Mouse (Mus musculus): Measurements from ENCODE around the gene Skint10.

Gene Skint10

DNA sequence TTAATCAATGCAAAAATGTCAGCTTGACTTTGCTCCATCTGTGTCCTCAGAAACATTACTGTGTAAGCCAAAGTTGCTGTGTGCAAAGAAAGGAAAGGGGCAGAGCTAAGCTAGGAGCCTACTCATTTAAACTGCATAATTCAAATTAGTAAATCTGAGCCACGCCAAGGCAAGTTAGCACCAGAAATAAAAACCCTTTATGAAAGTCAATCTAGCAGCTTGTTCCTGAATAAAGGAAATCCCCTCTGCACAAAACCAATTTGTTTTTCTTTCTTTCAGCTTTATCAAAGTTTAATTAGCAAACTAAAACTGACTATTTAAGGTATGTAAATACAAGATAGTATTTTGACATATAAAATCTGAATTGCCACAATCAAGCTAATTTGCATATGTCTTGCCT lies at the start of gene Skint10:
Skint10 (minus strand) TSS at position 101 of the 400 bp plus-strand sequence.
- in situ Hi-C loops (cut with MseI, MboI) = no loop called here

GRCm38 (mm10) chr4:112790646-112791045 lies 16.0 kb upstream of the Skint10 start:
- in situ Hi-C loops (cut with MseI, MboI) = no loop called here

Data from mouse trophoblast stem cell (cell line).